Mouse (Mus musculus) cerebellum, adult 18-20 months (tissue): Measurements from ENCODE around the gene Abi1.
"Not testable (repeated sequence)": the region's sequence is repeated elsewhere in the genome, so short reads cannot be mapped to it uniquely, and the experiment has no call there.

Experiments
- DNase-seq, 2 experiments: peaks; one replicate each; pipeline ENCODE4 v3.0.0; 2021

Abi1 gene

GRCm38 (mm10) chr2:22955914-22956313 is 84.1 kb downstream of the Abi1 start:
- no peak for DNase-seq

DNA sequence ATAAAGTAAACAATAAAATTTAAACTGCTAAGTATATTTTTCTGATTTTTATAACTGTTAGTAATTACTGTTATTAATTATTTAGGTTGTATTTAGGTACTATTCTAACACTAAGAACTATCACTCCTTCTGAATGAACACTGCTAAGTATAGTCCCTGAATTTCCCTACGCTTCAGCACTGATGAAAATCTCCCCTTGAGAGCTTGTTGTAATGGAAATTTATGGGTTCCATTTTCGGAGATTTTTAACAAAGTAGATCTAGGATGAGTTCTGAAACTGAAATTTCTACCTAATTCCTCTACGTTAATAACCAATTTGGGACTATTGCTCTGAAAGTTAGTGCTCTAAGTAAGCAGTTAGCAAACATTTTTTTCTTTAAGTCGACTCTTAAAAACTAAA is 85.8 kb downstream of the Abi1 start:
- DNase-seq, result no peak

- DNase-seq, result no peak
These were observed 90.1 kb downstream of the Abi1 start for GRCm38 (mm10) chr2:22949956-22950355.

GRCm38 (mm10) chr2:22933556-22933955 is 106.5 kb downstream of the Abi1 start:
- DNase-seq, result no peak

- no peak for DNase-seq
These were observed 111.8 kb downstream of the Abi1 start for GRCm38 (mm10) chr2:22928259-22928658.

GRCm38 (mm10) chr2:22925911-22926310 is 114.1 kb downstream of the Abi1 start:
- DNase-seq, result not testable (repeated sequence)

GRCm38 (mm10) chr2:22918651-22919050 is 121.4 kb downstream of the Abi1 start:
- no peak for DNase-seq

GRCm38 (mm10) chr2:22914421-22914820 is 125.6 kb downstream of the Abi1 start:
- no peak for DNase-seq

DNA sequence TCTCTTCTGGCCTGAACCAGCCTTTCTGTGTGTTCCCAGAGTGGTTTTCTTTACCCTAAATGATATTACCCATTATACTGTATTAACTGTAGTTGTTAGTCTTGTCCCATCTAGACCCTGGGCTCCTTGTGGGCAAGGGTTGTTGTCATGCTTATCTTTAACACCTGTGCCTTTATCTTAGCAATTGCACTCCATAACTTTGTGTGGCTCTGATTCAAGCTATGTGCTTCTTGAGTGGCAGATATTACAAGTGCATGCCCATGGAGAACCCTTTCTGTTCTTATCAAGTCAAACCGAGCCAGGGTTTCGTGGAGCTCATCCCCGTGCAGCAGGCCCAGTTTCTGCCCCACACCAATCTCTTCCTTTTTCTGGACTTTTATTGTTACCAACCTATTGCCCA is 136.1 kb downstream of the Abi1 start:
- DNase-seq, result no peak

DNA sequence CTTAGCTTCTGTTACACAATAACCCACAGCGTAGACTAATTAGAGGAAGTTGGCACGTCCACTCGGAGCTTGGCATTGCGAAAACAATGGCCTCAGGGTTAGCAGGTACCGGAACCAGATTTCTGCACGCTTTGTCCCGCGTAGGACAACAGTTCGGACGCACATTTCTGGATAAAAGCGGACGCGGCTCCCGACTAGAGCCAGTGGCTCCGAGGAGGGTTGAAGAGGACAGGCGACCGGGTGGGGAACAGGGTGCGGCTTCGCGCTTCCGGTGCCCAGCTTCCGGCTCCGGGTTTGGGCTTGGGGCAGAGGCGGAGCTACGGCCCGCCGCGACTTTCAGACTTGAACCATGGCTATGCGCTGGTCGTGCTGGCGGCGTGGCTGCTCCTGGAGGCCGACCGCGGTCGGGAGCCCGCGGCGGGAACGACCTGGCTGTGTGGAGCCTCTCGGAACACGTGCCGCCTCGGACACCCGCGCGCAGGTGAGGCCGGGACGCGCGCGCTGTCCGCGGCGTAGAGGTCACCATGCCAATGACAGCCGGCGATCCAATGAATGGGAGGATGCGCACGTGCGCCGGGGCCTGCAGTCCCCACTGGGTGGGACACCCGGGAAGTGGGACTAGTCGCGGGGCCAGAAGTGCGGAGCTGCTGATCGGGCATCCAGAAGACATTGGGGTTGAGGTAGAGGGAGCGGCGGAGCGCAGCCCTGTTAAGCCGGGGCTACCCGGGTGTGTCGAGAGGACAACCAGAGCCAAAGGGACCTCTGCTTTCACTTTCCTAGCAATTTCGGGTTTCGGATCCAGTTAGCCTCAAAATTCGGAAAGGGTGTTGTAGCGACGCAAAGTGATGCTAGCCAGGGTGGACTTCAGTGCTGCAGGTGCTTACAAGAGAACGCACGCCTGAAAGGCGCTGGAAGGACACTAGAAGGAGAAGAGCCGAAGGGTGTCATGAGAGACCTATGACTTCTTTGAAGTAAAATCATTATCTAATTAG is 144.5 kb downstream of the Abi1 start, which contains the start of gene Pdss1:
TSS of gene Pdss1 (plus strand) at position 241 of the 992 bp plus-strand sequence.
- DNase-seq, result peak; percentile 93

GRCm38 (mm10) chr2:22894932-22895281 is 145.1 kb downstream of the Abi1 start:
- peak in 1 of 2 experiments; percentile 7 for DNase-seq
